Mouse (Mus musculus) left cerebral cortex, postnatal 36 days (tissue): ENCODE data around the gene Nhlh1. TPM values are rescaled to one million over a fixed set of nuclear protein-coding genes. Genes with fewer than 3 reads are reported as not detected.

ENCODE experiments used
- DNase-seq, 2 experiments: peaks; one replicate each; pipeline ENCODE4 v3.0.0; 2021 to 2022; ENCODE audit warnings: low spot score in 2 of 2, mixed read lengths in 1 of 2
- intact Hi-C: fragments of 180-260 bp; cut with DNase I; formaldehyde crosslinking; loops from one replicate; pipeline ENCODE4 v1.15.1; 2025
- total RNA-seq, 2 experiments: library from RNA; stranded (reverse); gene quantifications; 2 replicates each; pipeline ENCODE4 v1.2.3; 2021

Nhlh1 gene
- total RNA-seq, 2 experiments from 2014 or later = 0.42 to 0.72 TPM

DNA sequence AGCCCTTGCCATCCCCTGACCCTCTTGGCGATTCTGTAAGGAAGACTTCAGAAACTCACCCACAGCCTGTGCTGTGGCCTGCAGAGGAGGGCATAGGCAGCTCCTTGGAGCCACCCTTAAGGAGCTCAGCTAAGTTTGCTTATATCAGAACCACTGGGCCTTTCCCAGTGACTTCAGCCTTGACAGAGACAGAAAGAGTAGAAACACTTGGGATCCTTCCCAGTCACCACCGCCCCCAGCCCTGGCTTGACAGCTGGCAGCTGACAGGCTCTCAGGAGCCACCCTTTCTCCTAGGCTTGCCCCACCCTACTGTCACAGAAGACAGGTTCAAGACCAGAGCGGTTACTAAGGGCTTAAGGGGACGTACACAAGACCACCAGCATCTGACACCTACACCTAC lies 1.1 kb downstream of the Nhlh1 start:
- intact Hi-C loops = no loop called here
- DNase-seq = peak in 1 of 2 experiments; percentile 52

GRCm38 (mm10) chr1:172053541-172054440 lies 3.6 kb downstream of the Nhlh1 start:
- DNase-seq = peak in 1 of 2 experiments; percentile 43
- intact Hi-C loops = no loop called here

- DNase-seq = no peak
- intact Hi-C loops = no loop called here
Measured at GRCm38 (mm10) chr1:172052766-172053279, 4.5 kb downstream of the Nhlh1 start.

DNA sequence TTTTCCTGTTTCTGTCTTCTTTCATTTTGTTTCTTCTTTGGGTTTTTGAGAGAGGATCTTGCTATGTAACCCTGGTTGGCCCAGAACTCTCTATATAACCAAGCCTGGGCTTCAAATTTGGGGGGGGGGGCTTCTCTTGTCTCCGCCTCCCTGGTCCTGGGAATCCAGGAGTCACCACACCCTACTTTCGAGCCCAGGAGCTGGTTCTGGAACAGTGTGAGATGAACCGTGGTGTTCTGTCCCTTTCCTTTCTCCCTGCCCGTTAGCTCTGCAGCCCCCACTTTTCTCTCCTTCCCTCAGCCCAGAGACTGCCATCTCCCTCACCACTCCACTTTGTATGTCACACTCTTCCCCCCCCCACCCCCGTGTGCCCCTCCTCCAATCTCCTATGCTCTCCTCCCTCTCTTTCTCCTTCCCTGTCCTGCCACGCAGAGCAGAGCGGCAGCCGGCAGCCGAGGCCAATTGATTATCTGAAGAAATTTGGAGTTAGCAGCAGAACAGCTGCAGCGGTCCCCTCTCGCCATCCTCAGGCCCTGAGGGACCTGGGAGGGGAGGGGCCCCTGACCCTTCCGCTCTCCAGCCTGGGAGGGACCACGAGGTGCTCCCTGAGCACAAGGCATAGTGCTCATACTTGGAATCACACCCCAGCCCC lies 8.1 kb downstream of the Nhlh1 start:
- intact Hi-C loops = no loop called here
- no peak for DNase-seq

DNA sequence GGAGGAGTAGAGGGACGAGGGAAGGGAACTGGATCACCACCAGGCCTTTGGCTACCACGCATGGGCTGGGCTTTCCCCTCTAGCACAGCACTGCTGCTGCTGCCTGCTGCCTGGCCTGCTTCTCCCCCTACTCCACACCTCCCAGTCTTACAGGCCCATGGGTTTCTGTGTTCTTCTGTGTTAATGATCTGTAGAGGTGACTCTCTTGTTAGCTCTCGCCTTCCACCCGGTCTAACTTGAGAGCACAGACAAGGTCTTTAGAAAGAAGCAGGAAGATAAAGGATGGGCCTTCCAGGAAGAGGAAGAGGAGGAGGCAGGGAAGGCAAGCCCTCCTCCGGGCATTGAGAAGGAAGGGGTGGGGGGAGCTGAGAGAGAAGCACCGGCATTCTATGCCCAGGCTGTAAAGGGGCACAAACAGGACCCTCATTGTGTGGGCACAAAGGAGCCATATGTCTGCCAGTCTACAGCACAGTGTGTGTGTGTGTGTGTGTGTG lies 9.1 kb downstream of the Nhlh1 start:
- DNase-seq = no peak
- intact Hi-C loops = no loop called here

DNA sequence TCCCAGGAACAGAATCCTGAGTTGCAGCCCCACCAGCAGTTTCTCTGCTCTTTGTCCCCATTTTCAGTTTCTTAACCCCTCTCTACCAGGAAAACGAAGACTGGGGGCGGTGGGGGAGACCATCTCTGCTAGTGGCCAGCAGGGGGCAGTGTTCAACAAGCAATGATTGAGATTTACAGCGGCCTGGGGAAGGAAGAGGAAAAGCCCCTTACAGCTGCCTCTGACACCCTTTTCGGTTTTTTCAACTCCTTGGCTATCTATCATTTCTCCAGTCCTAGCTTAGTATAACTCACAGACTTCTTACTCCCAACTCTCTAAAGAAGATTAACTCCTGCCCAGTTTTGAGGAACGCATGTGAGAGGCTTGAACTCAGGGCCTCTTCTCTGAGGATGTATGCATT lies 10.4 kb downstream of the Nhlh1 start:
- peak; percentile 59 to 62 for DNase-seq
- intact Hi-C loops = no loop called here

- intact Hi-C loops = no loop called here
- no peak for DNase-seq
Measured at GRCm38 (mm10) chr1:172046410-172046809, 11.0 kb downstream of the Nhlh1 start.

- DNase-seq = no peak
- intact Hi-C loops = loop anchor here (10.0 kb wide), 1 partner anchor 285 kb away; no protein-coding TSS in a partner anchor
Measured at GRCm38 (mm10) chr1:172029914-172030313, 27.5 kb downstream of the Nhlh1 start.

GRCm38 (mm10) chr1:172028394-172029275 lies 28.7 kb downstream of the Nhlh1 start, which contains the start of gene Vangl2:
Gene Vangl2 (minus strand): TSS chr1:172028444.
- no peak for DNase-seq
- intact Hi-C loops = loop anchor here (10.0 kb wide), 1 partner anchor 286 kb away; no protein-coding TSS in a partner anchor

- DNase-seq = no peak
- intact Hi-C loops = loop anchor here (10.0 kb wide), 1 partner anchor 287 kb away; no protein-coding TSS in a partner anchor
Measured at GRCm38 (mm10) chr1:172027809-172028102, 29.6 kb downstream of the Nhlh1 start.

DNA sequence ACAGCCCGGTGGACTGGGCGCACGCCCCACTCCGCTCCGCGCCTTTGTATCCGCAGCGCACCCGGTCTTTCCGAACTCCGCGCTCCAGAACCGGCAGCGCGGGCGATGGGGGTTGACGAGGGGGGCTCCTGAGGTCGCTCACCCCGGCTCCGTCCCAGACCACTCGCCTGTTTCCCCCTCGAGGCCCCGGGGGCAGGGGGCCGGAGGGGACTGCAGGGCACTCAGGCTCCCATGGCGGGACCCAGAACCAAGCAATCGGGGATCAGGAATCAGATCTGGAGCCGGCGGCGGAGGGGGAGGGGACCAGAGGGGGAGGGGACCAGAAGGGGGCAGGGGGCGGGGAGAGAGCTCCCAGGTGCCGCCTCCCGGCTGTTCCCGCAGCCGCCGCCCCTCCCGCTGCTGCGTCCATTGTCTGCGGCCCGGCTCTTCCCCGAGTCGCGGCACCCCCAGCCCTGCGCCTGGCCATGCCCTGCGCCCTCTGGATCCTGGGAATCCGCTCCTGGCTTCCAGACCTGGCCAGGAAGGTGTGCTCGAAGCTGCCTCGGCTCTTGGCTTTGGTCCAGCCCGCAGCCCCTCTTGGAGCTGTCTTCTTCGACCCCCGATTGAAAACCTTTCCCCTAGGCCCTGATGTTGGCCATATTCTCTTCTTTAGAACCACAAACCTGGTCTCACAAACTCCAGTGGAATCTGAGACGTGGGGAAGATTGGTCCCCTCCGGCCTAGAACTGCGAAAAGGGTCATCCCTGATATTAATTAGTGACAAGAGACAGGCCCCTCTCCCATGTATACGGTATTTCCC lies 30.2 kb downstream of the Nhlh1 start:
- peak; percentile 76 to 82 for DNase-seq
- intact Hi-C loops = loop anchor here (10.0 kb wide), 1 partner anchor 288 kb away; no protein-coding TSS in a partner anchor

- intact Hi-C loops = loop anchor here (10.0 kb wide), 1 partner anchor 288 kb away; no protein-coding TSS in a partner anchor
- peak in 1 of 2 experiments; percentile 41 for DNase-seq
Measured at GRCm38 (mm10) chr1:172026201-172026901, 31.0 kb downstream of the Nhlh1 start.

- intact Hi-C loops = loop anchor here (10.0 kb wide), 1 partner anchor 289 kb away; no protein-coding TSS in a partner anchor
- DNase-seq = no peak
Measured at GRCm38 (mm10) chr1:172025201-172025904, 32.0 kb downstream of the Nhlh1 start.

DNA sequence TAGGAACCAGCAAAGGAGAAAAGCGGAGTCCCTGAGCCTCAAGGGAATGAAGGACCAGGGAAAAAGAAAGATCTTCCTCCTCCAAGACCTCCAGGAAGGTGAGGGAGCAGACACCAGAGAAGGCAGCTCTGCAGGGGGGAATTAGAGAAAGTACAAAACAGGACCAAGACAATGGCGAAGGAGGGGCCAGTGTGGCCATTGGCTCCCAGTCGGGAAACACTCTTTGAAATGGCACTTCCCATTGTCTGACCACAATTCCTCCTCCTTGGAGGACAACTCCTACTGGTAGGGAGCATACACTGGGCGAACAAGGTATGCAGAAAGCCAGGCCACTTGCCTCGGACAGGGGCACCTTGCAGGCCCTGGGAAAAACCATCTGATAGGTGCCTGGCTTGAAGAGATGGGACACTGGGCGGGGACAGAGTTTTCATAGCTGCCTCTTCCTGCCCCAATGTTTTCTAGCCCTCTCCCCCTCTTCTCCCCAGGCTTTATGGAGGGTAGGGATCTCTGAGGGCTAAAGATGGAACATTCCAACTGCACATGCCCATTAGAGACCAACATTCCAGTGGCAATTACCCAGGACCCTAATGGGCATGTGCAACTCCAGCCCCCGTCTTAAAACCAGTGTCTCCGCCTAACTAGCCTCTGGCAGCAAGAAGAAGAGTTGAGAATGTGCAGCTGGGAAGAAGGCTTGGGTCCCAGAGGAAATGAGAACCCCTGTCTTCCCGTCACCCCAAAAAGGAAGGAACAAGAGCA lies 33.1 kb downstream of the Nhlh1 start:
- intact Hi-C loops = loop anchor here (10.0 kb wide), 1 partner anchor 290 kb away; no protein-coding TSS in a partner anchor
- DNase-seq = no peak

- intact Hi-C loops = loop anchor here (10.0 kb wide), 1 partner anchor 295 kb away; no protein-coding TSS in a partner anchor
- DNase-seq = peak; percentile 42 to 53
Measured at GRCm38 (mm10) chr1:172019863-172020521, 37.4 kb downstream of the Nhlh1 start.

- no peak for DNase-seq
- intact Hi-C loops = no loop called here
Measured at GRCm38 (mm10) chr1:172019339-172019738, 38.0 kb downstream of the Nhlh1 start.
